Mouse (Mus musculus): ENCODE measurements around the gene Sh3bp2. TPM values are rescaled to one million over a fixed set of nuclear protein-coding genes. Genes with fewer than 3 reads are reported as not detected.

Sh3bp2 gene
- polyA plus RNA-seq, 1 experiment from 2014 or later = 5.9 TPM

GRCm38 (mm10) chr5:34521337-34521736 lies 4.3 kb upstream of the Sh3bp2 start:
- ATAC-seq (ENCODE audit: low read depth) = no peak
- Histone ChIP-seq H3K27me3 (ENCODE audit: control insufficient read depth, insufficient read depth, low read depth, low read length) (no peaks in the 10 kb centered on the region), H3K36me3 (ENCODE audit: control insufficient read depth, insufficient read depth, low read length) (no peaks in the 10 kb centered on the region), H3K27ac (ENCODE audit: low read length) (no peak overlapping the region), H3K9ac (ENCODE audit: low read length) (no peak overlapping the region), H3K4me1 (replicated peaks; ENCODE audit: control insufficient read depth, insufficient read depth, low read length) (peaks cover 2% of the 10 kb centered on the region; the same call in 1 of the 2 replicates), H3K4me2 (ENCODE audit: low read depth, low read length) (no peak overlapping the region), H3K9me3 (ENCODE audit: control insufficient read depth, low read length) (no peaks in the 10 kb centered on the region), H3K4me3 (ENCODE audit: low read length) (no peak overlapping the region)
- WGBS = 80% methylated on average over 3 of the region's 3 CpGs

GRCm38 (mm10) chr5:34523958-34524485 lies 1.6 kb upstream of the Sh3bp2 start:
- Histone ChIP-seq H3K27me3 (ENCODE audit: control insufficient read depth, insufficient read depth, low read depth, low read length) (no peaks in the 10 kb centered on the region), H3K4me3 (ENCODE audit: low read length) (no peak overlapping the region), H3K36me3 (ENCODE audit: control insufficient read depth, insufficient read depth, low read length) (no peaks in the 10 kb centered on the region), H3K27ac (ENCODE audit: low read length) (no peak overlapping the region), H3K9me3 (ENCODE audit: control insufficient read depth, low read length) (no peaks in the 10 kb centered on the region), H3K4me1 (replicated peaks; ENCODE audit: control insufficient read depth, insufficient read depth, low read length) (peaks cover 2% of the 10 kb centered on the region; the same call in 1 of the 2 replicates), H3K9ac (ENCODE audit: low read length) (no peak overlapping the region), H3K4me2 (ENCODE audit: low read depth, low read length) (no peak overlapping the region)
- 46% methylated on average over 4 of the region's 4 CpGs for WGBS
- no peak for ATAC-seq (ENCODE audit: low read depth)

GRCm38 (mm10) chr5:34524511-34524910 lies 1.1 kb upstream of the Sh3bp2 start:
- no peaks in the 10 kb centered on the region for H3K36me3 ChIP-seq (ENCODE audit: control insufficient read depth, insufficient read depth, low read length)
- no peak overlapping the region for H3K4me2 ChIP-seq (ENCODE audit: low read depth, low read length)
- no peak overlapping the region for H3K4me3 ChIP-seq (ENCODE audit: low read length)
- H3K4me1 ChIP-seq (replicated peaks; ENCODE audit: control insufficient read depth, insufficient read depth, low read length) = peaks cover 2% of the 10 kb centered on the region; the same call in 1 of the 2 replicates
- no peak overlapping the region for H3K27ac ChIP-seq (ENCODE audit: low read length)
- no peak for ATAC-seq (ENCODE audit: low read depth)
- H3K9me3 ChIP-seq (ENCODE audit: control insufficient read depth, low read length) = no peaks in the 10 kb centered on the region
- H3K27me3 ChIP-seq (ENCODE audit: control insufficient read depth, insufficient read depth, low read depth, low read length) = no peaks in the 10 kb centered on the region
- H3K9ac ChIP-seq (ENCODE audit: low read length) = no peak overlapping the region

- Histone ChIP-seq H3K4me3 (ENCODE audit: low read length) (peak overlapping the region; percentile 67; the same call in 1 of the 2 replicates), H3K9me3 (ENCODE audit: control insufficient read depth, low read length) (no peaks in the 10 kb centered on the region), H3K4me2 (ENCODE audit: low read depth, low read length) (peak overlapping the region; percentile 79), H3K36me3 (ENCODE audit: control insufficient read depth, insufficient read depth, low read length) (no peaks in the 10 kb centered on the region), H3K27ac (ENCODE audit: low read length) (no peak overlapping the region), H3K9ac (ENCODE audit: low read length) (no peak overlapping the region), H3K4me1 (replicated peaks; ENCODE audit: control insufficient read depth, insufficient read depth, low read length) (no peaks in the 10 kb centered on the region; the same call in 1 of the 2 replicates), H3K27me3 (ENCODE audit: control insufficient read depth, insufficient read depth, low read depth, low read length) (no peaks in the 10 kb centered on the region)
- WGBS = 42% methylated on average over 5 of the region's 5 CpGs
- ATAC-seq (ENCODE audit: low read depth) = no peak
Observed at GRCm38 (mm10) chr5:34526477-34526775, 788 bp downstream of the Sh3bp2 start.

- no peaks in the 10 kb centered on the region for H3K9me3 ChIP-seq (ENCODE audit: control insufficient read depth, low read length)
- ATAC-seq (ENCODE audit: low read depth) = no peak
- H3K4me1 ChIP-seq (replicated peaks; ENCODE audit: control insufficient read depth, insufficient read depth, low read length) = no peaks in the 10 kb centered on the region; the same call in 1 of the 2 replicates
- 76% methylated on average over 2 of the region's 2 CpGs for WGBS
- H3K9ac ChIP-seq (ENCODE audit: low read length) = no peak overlapping the region
- H3K4me2 ChIP-seq (ENCODE audit: low read depth, low read length) = no peak overlapping the region
- H3K36me3 ChIP-seq (ENCODE audit: control insufficient read depth, insufficient read depth, low read length) = no peaks in the 10 kb centered on the region
- H3K4me3 ChIP-seq (ENCODE audit: low read length) = no peak overlapping the region
- H3K27ac ChIP-seq (ENCODE audit: low read length) = no peak overlapping the region
- H3K27me3 ChIP-seq (ENCODE audit: control insufficient read depth, insufficient read depth, low read depth, low read length) = no peaks in the 10 kb centered on the region
Observed at GRCm38 (mm10) chr5:34527352-34527751, 1.7 kb downstream of the Sh3bp2 start.

- Histone ChIP-seq H3K9ac (ENCODE audit: low read length) (no peak overlapping the region), H3K27ac (ENCODE audit: low read length) (no peak overlapping the region), H3K9me3 (ENCODE audit: control insufficient read depth, low read length) (no peaks in the 10 kb centered on the region), H3K36me3 (ENCODE audit: control insufficient read depth, insufficient read depth, low read length) (no peaks in the 10 kb centered on the region), H3K27me3 (ENCODE audit: control insufficient read depth, insufficient read depth, low read depth, low read length) (no peaks in the 10 kb centered on the region), H3K4me2 (ENCODE audit: low read depth, low read length) (no peak overlapping the region), H3K4me1 (replicated peaks; ENCODE audit: control insufficient read depth, insufficient read depth, low read length) (no peaks in the 10 kb centered on the region; the same call in 1 of the 2 replicates), H3K4me3 (ENCODE audit: low read length) (no peak overlapping the region)
- no peak for ATAC-seq (ENCODE audit: low read depth)
- WGBS = 74% methylated on average over 5 of the region's 5 CpGs
Observed at GRCm38 (mm10) chr5:34528724-34529123, 3.1 kb downstream of the Sh3bp2 start.

GRCm38 (mm10) chr5:34530116-34530515 lies 4.5 kb downstream of the Sh3bp2 start:
- ATAC-seq (ENCODE audit: low read depth) = no peak
- Histone ChIP-seq H3K4me3 (ENCODE audit: low read length) (no peak overlapping the region), H3K27me3 (ENCODE audit: control insufficient read depth, insufficient read depth, low read depth, low read length) (no peaks in the 10 kb centered on the region), H3K9me3 (ENCODE audit: control insufficient read depth, low read length) (no peaks in the 10 kb centered on the region), H3K9ac (ENCODE audit: low read length) (no peak overlapping the region), H3K4me2 (ENCODE audit: low read depth, low read length) (no peak overlapping the region), H3K4me1 (replicated peaks; ENCODE audit: control insufficient read depth, insufficient read depth, low read length) (no peaks in the 10 kb centered on the region; the same call in 1 of the 2 replicates), H3K36me3 (ENCODE audit: control insufficient read depth, insufficient read depth, low read length) (no peaks in the 10 kb centered on the region), H3K27ac (ENCODE audit: low read length) (no peak overlapping the region)
- WGBS = 55% methylated on average over 5 of the region's 5 CpGs

GRCm38 (mm10) chr5:34530687-34531086 lies 5.0 kb downstream of the Sh3bp2 start:
- H3K9ac ChIP-seq (ENCODE audit: low read length) = no peak overlapping the region
- H3K9me3 ChIP-seq (ENCODE audit: control insufficient read depth, low read length) = no peaks in the 10 kb centered on the region
- H3K4me2 ChIP-seq (ENCODE audit: low read depth, low read length) = no peak overlapping the region
- no peak overlapping the region for H3K4me3 ChIP-seq (ENCODE audit: low read length)
- no peaks in the 10 kb centered on the region for H3K27me3 ChIP-seq (ENCODE audit: control insufficient read depth, insufficient read depth, low read depth, low read length)
- H3K4me1 ChIP-seq (replicated peaks; ENCODE audit: control insufficient read depth, insufficient read depth, low read length) = no peaks in the 10 kb centered on the region; the same call in 1 of the 2 replicates
- no peak overlapping the region for H3K27ac ChIP-seq (ENCODE audit: low read length)
- no peaks in the 10 kb centered on the region for H3K36me3 ChIP-seq (ENCODE audit: control insufficient read depth, insufficient read depth, low read length)
- WGBS = 31% methylated on average over 4 of the region's 4 CpGs
- ATAC-seq (ENCODE audit: low read depth) = no peak

- no peaks in the 10 kb centered on the region for H3K36me3 ChIP-seq (ENCODE audit: control insufficient read depth, insufficient read depth, low read length)
- ATAC-seq (ENCODE audit: low read depth) = no peak
- no peaks in the 10 kb centered on the region; the same call in 1 of the 2 replicates for H3K4me1 ChIP-seq (replicated peaks; ENCODE audit: control insufficient read depth, insufficient read depth, low read length)
- no peak overlapping the region for H3K4me3 ChIP-seq (ENCODE audit: low read length)
- H3K9ac ChIP-seq (ENCODE audit: low read length) = no peak overlapping the region
- H3K4me2 ChIP-seq (ENCODE audit: low read depth, low read length) = no peak overlapping the region
- 68% methylated on average over 5 of the region's 5 CpGs for WGBS
- no peaks in the 10 kb centered on the region for H3K27me3 ChIP-seq (ENCODE audit: control insufficient read depth, insufficient read depth, low read depth, low read length)
- no peak overlapping the region for H3K27ac ChIP-seq (ENCODE audit: low read length)
- no peaks in the 10 kb centered on the region for H3K9me3 ChIP-seq (ENCODE audit: control insufficient read depth, low read length)
Observed at GRCm38 (mm10) chr5:34533066-34533465, 7.4 kb downstream of the Sh3bp2 start.

GRCm38 (mm10) chr5:34533820-34534219 lies 8.2 kb downstream of the Sh3bp2 start:
- no peaks in the 10 kb centered on the region; the same call in 1 of the 2 replicates for H3K4me1 ChIP-seq (replicated peaks; ENCODE audit: control insufficient read depth, insufficient read depth, low read length)
- no peaks in the 10 kb centered on the region for H3K9me3 ChIP-seq (ENCODE audit: control insufficient read depth, low read length)
- H3K36me3 ChIP-seq (ENCODE audit: control insufficient read depth, insufficient read depth, low read length) = no peaks in the 10 kb centered on the region
- no peak for ATAC-seq (ENCODE audit: low read depth)
- no peak overlapping the region for H3K4me3 ChIP-seq (ENCODE audit: low read length)
- no peak overlapping the region for H3K27ac ChIP-seq (ENCODE audit: low read length)
- no peak overlapping the region for H3K4me2 ChIP-seq (ENCODE audit: low read depth, low read length)
- no peaks in the 10 kb centered on the region for H3K27me3 ChIP-seq (ENCODE audit: control insufficient read depth, insufficient read depth, low read depth, low read length)
- WGBS = 54% methylated on average over 3 of the region's 3 CpGs
- H3K9ac ChIP-seq (ENCODE audit: low read length) = no peak overlapping the region

Measured in lung, embryonic 16.5 days (tissue).